Mouse (Mus musculus): ENCODE data around the gene Cst13.
"Not testable (repeated sequence)": the region's sequence is repeated elsewhere in the genome, so short reads cannot be mapped to it uniquely, and the experiment has no call there.

Cst13 gene

DNA sequence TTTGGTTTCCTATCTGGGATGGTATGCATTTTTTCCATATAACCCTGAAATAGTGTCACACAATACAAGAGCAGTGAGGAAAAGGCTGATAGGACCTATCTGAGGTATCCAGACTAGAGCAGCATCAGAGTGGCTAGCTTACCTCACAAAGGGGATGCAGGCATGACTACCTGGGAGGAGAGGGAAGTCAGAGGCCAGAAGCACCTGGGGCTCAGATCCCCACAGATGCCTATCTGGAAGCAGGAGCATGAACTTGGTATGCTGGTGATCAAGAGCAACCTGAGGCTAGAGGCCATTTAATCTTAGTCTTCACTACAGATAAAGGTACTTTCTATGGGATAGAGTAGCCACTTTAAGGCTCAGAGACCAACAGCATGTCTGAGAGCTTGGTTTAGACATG is at the start of gene Cst13:
TSS of gene Cst13 (plus strand) at position 173 of the 400 bp plus-strand sequence.
- no peak for DNase-seq

DNA sequence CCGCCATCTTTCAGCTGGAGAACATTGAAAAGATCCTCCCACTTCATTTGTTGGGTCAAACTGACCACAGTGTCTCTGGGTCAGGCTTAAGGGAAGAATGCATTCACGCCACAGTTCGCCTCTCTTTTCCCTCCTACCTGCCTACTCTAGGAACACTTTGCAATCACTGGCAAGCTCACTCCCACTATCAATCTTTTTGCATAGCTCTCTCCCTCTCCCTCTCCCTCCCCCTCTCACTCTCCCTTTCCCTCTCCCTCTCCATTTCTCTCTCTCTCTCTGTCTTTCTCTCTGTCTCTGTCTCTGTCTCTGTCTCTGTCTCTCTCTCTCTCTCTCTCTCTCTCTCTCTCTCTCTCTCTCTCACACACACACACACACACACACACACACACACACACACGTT is 48.5 kb upstream of the Cst13 start, which contains the start of gene Cst11:
TSS of gene Cst11 (minus strand) at position 101 of the 400 bp plus-strand sequence.
- not testable (repeated sequence) for DNase-seq

DNA sequence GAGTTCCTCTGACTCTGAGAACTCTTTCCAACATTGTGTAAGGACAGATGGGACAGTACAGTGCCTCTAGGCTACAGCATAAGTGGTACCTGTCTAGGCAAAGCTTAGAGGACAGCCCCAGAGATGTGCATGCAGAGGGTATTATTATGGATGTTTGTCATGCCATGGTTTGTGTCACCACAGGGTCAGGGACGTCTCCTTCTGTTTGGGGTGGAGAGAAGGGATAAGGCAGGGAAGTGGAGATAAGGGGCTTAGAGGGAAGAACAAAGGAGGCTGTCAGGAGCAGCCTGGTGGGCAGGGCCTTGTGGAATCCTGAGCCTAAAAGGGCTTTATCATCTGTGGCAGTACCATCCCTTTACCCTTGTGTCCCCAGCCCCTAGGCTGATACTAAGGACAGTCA is 38.2 kb upstream of the Cst13 start, which contains the start of gene 8030411F24Rik:
TSS of gene 8030411F24Rik (plus strand) at position 301 of the 400 bp plus-strand sequence.
- DNase-seq: no peak

DNA sequence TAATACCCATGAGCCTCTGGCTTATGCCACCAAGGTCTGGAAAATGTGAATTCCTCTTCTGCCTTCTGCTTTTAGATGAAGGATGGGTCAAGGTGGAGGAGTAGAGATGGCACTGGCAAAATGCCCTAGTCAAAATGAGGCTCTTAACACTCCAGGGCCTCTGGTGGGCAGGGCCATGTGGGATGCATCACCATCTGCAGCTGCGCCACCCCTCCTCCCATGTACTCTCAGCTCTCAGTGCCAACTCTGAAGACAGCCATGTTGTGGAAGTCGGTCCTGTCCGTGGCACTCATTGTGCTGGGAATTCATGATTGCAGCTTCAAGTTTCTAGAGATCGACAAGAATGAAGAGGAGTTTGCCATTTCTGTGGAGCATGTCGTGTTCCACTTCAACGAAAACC is 30.7 kb upstream of the Cst13 start, which contains the start of gene Cst12:
TSS of gene Cst12 (plus strand) at position 220 of the 400 bp plus-strand sequence.
- no peak for DNase-seq

DNA sequence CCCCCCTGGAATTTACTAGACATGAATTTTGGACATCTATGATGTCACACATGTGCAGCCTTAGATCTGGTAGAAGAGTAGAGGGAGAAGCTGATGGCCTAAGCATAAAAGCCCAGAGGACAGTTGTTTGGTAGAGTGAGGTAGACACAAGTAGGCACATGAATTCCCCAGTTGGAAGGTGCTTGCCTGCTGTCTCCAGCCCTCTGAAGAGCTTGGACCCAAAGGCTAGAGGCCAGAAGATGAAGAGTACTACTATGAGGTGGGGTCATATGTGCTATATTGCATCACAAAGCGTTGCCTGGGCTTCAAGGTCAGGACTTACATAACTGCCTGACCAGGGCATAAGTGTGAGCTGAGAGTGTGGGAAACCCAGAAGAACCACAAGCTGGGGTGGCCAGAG is 21.4 kb upstream of the Cst13 start, which contains the start of gene Cst8:
TSS of gene Cst8 (plus strand) at position 301 of the 400 bp plus-strand sequence.
- DNase-seq: no peak

DNA sequence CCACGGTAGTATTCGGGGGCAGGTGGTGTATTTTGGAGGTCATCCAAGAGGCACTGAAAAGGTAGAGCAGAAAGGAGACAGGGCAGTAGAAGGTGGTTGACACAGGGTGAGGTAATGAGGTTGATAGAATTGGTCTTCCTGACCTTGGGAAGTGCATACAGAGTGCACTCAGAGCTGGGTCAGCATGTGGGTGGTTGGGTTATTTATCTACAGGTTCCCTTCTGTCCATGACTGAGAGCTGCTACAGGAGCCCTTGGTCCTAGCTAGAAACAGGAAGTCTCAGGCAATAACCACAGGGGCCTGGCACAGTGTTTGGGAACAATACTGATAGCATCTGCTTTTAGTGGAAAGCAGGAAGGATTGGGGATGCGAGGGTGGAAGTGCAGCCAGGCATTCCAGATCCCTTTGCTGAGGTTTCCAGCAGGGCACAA is 18.4 kb upstream of the Cst13 start:
- peak; percentile 6 for DNase-seq

DNA sequence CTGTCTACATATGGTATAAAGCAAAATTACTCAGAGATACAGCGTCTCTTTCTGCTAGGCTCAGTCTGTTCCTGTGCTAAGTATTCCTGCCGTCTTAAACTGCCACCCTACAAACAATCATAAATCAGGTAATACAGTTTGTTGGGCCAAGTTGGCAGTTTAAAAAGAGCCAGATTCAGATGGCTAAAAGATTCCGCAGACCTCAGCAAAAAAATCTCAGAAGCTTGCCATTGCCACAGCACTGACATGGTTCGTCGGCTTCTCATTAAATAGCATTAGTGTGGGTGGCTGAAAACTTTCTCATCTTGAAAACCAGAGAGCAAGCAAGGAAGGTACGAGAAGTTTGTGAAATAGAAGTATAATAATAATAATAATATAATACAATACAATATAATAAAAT is 13.2 kb upstream of the Cst13 start:
- no peak for DNase-seq

DNA sequence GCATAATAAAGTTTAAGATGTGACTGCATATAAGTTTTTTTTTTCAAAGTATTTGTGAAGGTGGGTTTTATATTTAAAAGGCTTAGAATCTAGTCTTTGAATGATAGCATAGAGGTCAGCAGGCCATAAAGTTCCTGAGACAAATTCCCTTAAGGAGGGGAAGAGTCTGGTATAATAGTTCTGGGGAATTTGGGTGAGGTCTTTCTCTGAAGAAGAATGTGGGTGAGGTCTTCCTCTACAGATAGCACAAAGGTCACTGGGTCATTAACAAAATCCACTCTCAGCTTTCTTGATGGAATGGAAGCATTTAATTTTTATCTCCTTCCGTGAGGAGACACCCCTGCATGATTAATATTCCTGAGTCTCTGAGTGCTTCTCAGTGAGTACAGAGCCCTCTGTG is 6.1 kb downstream of the Cst13 start:
- DNase-seq: no peak

DNA sequence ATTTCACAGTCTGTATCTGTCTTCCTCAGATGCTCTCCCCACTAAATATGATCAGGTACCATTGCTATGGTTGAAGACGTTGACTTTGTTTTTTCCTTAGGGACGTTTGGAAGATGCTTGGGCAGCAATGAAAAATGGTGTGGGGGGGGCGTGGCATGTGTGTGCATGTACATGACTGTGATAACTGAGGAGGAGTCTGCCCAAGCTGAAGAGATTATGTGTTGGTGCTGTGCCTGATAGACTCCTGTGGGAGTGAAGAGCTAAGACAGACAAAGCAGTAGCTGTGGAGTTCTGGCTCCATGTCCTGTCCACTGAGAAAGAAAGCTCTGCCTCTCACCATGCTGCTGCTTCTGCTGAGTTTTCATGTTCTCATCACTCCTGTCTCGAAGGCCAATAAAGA is 15.0 kb downstream of the Cst13 start, which contains the start of gene Cst9:
TSS of gene Cst9 (plus strand) at position 236 of the 400 bp plus-strand sequence.
- DNase-seq: no peak

DNA sequence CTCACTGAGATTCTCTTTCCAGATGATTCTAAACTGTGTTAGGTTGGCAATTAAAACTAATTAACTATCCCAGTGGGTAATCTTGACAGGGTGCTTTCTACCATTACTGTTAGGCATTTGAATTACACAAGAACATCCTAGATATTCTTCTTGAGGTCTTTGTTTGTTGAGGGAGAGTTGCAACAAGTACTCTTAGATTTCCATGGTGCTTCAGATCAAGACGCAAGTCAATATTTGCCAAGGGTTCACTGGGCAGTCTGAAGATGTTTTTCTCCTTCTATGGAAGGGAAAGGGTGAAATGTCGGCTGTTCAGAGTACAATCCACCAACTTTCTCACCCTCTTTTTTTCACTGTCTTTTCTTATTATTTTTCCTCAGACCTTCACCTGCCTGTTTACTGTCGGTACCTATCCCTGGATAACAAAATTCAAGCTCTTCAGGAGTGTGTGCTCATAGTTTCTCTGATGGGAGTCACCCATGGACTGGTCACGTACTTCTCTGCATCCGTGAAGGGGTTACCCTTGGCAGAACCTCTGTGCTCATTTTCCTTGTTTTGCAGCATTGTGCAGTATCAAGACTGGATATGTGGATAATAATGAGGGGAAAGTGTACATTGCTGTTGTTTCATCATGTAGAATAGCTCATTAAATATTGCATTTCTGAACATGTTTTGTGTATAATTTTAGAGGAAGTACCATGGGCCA is 18.3 kb downstream of the Cst13 start:
- DNase-seq: no peak

DNA sequence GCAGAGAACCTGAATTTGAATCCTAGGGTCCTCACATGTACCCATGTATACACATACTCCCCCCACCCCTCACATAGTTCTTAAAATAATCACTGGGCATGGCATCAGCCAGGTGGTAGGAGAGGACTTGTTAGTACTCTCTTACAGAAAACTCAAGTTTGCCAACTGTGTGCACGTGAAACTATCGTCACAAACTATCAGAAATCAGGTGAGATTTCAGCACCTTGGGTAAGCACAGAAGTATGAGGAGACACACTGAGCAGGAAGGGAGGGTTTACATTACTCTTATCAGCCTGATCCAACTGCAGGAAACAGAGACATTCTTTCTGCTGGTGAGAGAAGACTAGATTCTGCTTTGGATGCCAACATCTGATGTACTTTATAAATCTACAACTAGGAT is 19.3 kb downstream of the Cst13 start:
- DNase-seq: no peak

DNA sequence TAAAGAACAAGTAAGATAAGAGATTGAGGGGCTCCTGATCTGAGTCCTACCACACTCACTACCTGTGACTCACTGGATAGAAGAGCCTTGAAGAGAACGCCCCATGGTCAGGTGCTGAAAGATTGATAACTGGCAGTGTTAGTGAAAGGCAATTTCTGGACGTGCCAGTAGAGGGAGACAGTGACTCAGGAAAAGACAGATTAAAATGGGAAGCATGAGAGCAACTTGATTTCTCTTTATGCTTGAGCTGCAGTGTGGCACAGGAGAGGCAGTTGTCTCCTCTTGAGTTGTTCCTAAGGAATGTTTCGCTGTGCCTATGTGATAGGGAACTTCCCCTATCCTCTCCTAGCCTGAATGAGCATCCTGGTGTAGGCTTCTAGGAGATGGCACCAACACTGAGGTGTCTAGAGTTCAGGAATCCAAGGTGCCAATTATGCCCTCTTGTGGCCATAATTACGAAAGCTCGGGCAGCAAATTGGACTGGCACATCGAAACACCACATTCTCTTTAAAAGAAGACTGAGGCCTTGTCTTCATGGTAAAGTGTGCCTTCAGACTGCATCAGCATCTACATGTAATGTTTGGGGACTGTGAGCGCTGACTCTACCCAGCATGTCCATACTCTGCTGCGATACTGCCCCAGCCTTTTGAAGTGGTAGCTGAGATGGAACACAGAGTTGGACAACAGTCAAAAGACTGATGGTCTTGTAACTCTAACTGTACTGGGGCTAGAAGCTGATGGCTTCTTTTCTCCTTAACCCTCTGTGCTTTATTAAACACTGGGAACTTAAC is 31.4 kb downstream of the Cst13 start:
- peak; percentile 79 for DNase-seq

DNA sequence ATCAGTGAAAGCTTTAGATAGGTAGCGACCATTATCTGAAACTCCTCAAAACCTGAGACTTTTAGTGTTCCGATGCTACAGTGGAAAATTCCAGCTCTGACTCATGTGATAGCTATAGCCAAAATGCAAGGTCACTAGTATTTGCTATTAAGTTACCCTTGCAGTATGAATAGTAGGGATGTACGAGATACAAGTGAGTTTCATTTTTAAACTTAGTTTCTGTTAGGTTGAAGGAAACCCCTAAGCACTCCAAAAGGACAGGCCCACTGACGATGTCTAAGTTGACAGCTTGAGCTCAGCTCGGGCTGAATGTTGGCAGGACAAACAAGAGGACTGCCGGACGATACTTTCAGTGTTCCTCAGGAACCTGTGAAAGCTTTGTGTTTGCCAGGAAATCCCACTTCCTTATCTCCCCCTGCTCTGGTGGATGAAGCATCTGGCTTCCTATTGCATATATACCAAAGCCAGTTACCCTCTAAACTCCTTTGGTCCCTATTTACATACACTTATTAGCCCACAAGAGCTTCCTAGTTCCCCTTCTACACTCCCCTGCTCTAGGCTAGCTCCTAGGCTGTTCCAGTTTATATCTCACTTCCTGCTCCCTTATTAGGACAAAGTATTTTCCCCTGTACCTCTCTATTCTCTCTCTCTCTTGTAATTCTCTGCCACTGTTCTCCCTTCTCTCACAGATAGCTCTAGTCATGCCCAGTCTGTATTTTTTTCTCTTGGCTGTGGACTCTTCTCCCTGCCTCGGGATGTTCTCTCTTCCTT is 36.9 kb downstream of the Cst13 start:
- no peak for DNase-seq

DNA sequence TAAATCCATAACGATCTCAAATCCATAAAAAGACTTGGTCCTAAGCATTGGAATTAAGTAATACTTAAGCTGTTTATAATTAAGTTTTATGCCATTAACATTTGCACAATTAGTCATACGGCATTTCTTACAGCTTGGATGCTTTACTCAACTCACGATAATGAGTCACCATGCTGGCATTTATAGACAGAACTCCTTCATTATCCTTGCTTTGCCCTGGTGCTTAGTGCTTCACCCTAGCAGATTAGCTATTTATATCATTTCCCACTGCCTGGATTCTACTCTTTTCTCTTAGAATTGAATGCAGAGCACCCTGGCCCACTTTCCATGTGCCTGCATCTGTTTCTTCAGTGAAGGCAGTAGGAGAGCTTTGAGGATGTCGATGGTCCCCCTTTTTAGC is 37.6 kb downstream of the Cst13 start:
- no peak for DNase-seq

DNA sequence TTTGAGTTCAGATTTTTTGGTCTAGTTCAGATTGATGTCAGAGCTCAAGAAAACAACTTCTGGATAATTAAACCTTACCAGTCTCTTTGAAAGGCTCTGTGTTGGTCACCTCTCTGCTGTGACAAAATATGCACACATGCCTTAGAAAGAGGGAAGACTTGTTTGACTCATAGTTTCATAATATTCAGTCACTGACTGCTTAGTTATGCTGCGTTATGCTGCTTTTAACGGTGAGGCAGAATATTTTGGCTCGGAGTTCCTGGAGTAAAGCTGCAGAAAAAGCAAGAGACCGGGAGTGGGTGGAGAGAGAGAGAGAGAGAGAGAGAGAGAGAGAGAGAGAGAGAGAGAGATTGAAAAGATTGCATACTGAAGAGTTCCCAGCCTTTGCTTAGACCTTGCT is 41.1 kb downstream of the Cst13 start:
- no peak for DNase-seq

DNA sequence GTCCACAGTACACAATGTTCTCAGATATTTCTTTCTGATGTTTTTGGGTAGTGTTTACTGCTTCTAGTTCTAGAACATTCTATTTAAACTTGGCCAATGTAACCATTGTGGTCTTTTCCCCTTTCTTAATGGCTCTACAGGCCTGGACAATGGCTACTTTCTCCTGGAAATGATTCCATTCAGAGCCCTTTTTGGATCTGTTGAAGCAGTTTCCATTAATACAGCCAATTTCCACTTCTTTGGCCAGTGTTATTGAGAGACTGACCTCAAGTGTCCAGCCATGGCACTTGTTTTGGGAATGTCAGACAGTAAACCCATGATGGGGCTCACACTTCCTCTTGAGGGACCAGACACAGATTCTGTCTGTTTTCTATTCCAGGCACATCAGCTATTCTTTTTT is 41.8 kb downstream of the Cst13 start:
- DNase-seq: no peak

DNA sequence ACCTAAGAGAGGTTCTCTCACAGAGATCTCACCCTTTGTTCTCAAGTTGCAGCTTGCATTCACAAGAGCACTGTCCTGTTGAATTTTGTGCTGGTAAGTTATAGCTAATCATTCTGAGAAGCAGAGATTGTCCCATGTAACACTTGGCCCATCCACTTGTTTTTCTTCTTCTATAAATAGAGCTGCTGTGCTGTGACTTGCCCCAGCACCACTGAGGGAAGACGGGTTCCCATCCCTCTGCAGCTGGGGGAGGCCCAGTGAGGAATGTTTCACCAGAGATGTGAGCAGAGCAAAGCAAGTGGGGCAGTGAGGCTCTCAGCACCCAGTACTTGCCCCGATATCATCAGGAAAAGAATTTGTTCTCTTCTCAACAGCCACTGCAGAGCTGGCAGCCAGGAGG is 45.1 kb downstream of the Cst13 start, which contains the start of gene 9230104L09Rik:
TSS of gene 9230104L09Rik (minus strand) at position 73 of the 400 bp plus-strand sequence.
- no peak for DNase-seq

DNA sequence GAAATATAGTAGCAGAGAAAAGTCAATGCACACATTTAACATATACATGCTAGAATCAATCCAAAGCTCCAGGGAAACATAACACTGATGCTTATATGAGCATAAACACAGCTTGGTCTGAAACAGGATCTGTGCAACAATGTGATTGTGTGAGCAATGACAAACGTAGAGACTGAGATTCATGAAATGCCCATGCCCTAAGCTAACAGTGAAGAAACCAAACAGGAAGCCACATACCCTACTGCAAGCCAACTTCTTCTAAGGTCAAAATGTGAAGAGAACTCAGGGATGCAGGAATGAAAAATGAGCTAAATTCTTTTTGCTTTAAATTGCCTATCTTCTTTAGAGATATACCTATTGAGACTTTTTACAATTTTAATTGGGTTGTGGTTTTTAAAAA is 49.1 kb downstream of the Cst13 start:
- no peak for DNase-seq

DNA sequence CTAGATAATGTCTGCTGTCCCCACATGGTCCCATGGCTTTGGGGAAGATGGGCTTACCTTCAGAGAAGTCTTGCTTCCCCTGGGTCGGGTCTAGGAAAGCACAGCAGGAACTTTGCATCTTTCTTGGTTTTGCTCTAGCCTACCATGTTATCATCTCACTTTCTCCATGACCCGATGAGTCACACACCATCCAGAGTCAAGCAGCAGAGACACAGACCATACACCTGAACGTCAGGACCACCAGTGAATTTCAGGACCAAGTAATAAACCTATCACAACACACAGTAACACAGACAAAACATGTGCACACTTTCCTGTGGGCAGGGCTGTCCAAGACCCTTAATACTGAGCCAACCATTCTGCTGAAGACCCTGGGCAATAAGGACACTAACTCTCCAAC is 50.6 kb downstream of the Cst13 start:
- DNase-seq: no peak

DNA sequence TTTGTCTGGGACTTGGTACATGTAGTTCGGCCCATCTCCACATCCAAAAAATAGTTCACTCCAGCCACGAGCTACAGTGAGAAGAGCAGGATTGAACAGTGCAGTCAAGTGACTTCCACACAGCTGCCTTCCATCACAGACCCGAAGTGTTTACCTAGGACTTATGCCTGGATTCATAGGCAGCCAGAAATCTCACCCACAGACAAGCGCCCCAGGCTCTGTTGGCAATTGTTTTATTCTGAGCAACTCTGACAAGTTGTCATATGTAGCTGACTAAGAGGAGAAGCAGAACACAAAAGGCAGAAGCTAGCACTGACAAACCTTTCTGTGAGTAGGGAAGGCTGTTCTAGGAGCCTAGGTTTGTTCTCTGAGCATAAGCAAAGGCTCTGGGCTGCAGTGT is 53.0 kb downstream of the Cst13 start:
- DNase-seq: no peak

DNA sequence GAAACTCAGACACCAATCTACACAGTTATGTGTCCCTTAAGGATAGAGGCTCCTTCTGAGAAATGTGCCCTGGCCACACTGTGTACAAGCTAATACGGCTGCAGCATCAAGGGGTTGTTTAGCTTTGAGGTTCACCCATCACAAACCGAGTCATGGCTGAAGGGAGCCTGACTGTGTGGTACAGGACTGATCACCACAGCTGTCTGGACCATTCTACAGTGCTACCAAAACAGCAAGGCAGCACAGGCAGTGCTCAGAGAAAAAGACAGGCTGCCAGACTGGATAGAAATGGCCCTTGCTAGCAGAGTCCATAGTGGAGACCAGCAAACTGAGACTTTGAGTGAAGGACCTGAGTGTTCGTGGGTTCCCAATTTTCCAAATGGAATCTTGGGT is 54.3 kb downstream of the Cst13 start:
- DNase-seq: no peak

DNA sequence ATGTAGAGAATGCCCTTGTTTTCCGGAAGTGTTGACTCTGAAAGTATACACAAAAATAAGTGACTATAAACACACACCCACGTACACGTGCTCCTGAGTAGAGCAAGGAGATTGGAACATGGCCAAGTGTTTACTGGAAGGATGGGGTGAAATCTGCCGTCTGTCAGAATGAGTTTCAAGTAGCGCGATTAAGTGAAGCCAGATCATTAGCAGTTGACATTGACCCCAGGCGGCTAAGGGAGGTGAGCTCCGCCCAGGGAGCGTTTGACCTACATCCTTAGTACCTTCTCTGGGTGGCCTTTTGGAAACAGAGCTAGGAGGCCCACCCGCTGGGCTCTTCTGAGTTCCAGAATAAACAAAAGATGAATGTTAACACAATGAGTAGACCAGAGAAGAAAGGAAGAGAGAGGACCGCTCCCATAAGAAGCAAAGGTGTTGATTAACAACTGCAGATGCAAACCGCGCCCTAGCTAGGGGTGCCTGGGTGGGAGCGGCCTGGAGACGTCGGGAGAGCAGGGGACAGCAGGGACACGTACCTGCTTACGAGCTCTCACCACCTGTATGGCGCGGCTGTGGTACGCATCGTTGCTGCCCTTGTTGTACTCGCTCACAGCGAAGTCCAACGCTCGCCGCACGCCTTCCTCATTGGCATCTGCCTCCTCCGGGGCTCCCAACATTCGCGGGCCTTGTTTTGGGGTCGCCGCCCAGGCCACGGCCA is 54.9 kb downstream of the Cst13 start:
- DNase-seq: peak; percentile 47

All from kidney, adult 11 months (tissue).